Mouse (Mus musculus) spleen, adult 2 months (tissue): ENCODE results near the gene Zdhhc1.

Experiments
- CTCF ChIP-seq: fragments of 200-500 bp; IDR thresholded peaks from 2 replicates; pipeline ENCODE4 v1.5.1; 2011; ENCODE audit warnings: mild to moderate bottlenecking, inconsistent platforms; ENCODE audit not compliant: insufficient read depth, insufficient read length, insufficient replicate concordance; ENCODE audit errors: extremely low read depth
- POLR2A ChIP-seq: fragments of 200-500 bp; IDR thresholded peaks from 2 replicates; pipeline ENCODE4 v1.6.1; 2011; ENCODE audit warnings: low read depth, low read length, inconsistent platforms

DNA sequence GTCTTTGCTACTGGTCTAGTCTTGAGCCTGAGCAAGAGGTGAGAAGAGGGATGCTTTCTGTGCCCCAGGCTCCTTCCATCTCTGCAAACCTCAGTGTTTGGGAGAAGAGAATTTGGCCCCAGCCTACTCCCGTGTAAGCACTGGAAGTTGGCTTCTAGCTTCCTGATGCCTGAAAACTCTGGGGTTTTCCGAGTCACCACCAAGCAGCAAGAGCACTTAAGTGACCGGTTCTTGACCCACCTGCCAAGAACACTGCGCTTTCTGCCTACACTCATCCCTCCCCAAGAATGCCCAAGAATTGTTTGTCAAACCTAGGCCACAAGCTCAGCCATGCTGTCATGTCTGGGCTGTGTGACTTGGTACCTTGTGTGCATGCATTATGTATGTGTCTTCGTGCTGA, 23.8 kb upstream of the Zdhhc1 start:
- TF ChIP-seq CTCF (no peak), POLR2A (no peak)
